Comparison of ENCODE assay signal across 9 mouse cellular contexts in the genomic region with DNA sequence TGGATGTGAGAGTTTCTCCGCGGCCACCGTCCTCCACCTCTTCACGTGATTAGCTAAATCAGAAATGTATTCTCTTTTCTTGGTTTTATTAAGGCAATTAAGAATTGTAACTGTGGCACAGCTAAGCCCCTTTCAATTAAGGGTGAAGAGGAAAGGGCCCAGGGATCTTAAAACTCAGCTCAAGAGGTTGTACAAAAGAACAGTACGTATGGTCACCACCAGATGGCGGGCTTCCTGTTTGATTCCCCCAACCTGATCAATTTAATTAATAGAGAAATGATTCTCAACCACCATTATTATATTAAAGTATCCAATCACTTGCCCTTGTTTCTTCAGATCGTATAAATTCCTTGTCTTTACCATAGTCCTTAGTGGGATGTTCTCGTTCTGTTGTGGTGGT. TPM values are rescaled to one million over a fixed set of nuclear protein-coding genes. Genes with fewer than 3 reads are reported as not detected.
DNase-seq lines count a peak whose midpoint lies in the region; ATAC-seq and TF ChIP-seq lines count a peak whose summit lies in the region.
"Had no signal": no experiment of that assay in that cellular context is flagged by ENCODE, and none has a peak within 500 bp of the region (broad histone marks: within the 10 kb centered on the region; RNA-seq: fewer than 3 reads in every experiment).

No protein-coding gene starts in this region.

- H3K9me3 ChIP-seq in forebrain, postnatal 0 days (ENCODE audit: low read length) = no peaks in the 10 kb centered on the region
- no peaks in the 10 kb centered on the region for H3K9me3 ChIP-seq in forebrain, embryonic 10.5 days
- no peaks in the 10 kb centered on the region for H3K9me3 ChIP-seq in neural tube, embryonic 15.5 days (replicated peaks)
- H3K9me3 ChIP-seq: limb, embryonic 12.5 days had no signal

- ATAC-seq in forebrain, postnatal 0 days = no peak
- ATAC-seq in neural tube, embryonic 15.5 days (ENCODE audit: low FRiP score) = no peak

- WGBS in forebrain, postnatal 0 days = 30% methylated on average over 8 of the region's 8 CpGs
- WGBS in forebrain, embryonic 10.5 days = 37% methylated on average over 8 of the region's 8 CpGs
- WGBS in neural tube, embryonic 15.5 days = 41% methylated on average over 8 of the region's 8 CpGs

- H3K27ac ChIP-seq in forebrain, postnatal 0 days (ENCODE audit: low read depth, low read length) = no peak overlapping the region
- H3K27ac ChIP-seq in forebrain, embryonic 10.5 days = no peak overlapping the region
- no peak overlapping the region for H3K27ac ChIP-seq in neural tube, embryonic 15.5 days (replicated peaks)
- H3K27ac ChIP-seq: limb, embryonic 12.5 days had no signal

- H3K4me3 ChIP-seq in forebrain, postnatal 0 days (ENCODE audit: low read depth, low read length) = no peak overlapping the region
- H3K4me3 ChIP-seq in forebrain, embryonic 10.5 days = no peak overlapping the region
- H3K4me3 ChIP-seq in neural tube, embryonic 15.5 days (replicated peaks) = no peak overlapping the region
- H3K4me3 ChIP-seq: limb, embryonic 12.5 days had no signal

- peak; percentile 73 for TF ChIP-seq CTCF in forebrain, postnatal 0 days (IDR thresholded peaks at IDR 0.05; ENCODE audit: low read depth)

- H3K9ac ChIP-seq in forebrain, postnatal 0 days = no peak overlapping the region
- no peak overlapping the region for H3K9ac ChIP-seq in neural tube, embryonic 15.5 days (replicated peaks)
- H3K9ac ChIP-seq: limb, embryonic 12.5 days had no signal

- no peaks in the 10 kb centered on the region for H3K27me3 ChIP-seq in forebrain, postnatal 0 days (ENCODE audit: insufficient read depth, low read length)
- peaks cover 24% of the 10 kb centered on the region for H3K27me3 ChIP-seq in forebrain, embryonic 10.5 days (ENCODE audit: poor library complexity, severe bottlenecking)
- H3K27me3 ChIP-seq in neural tube, embryonic 15.5 days (replicated peaks) = no peaks in the 10 kb centered on the region
- H3K27me3 ChIP-seq: limb, embryonic 12.5 days had no signal

- peak; percentile 62 for DNase-seq in forebrain, postnatal 0 days
- DNase-seq in forebrain, embryonic 10.5 days (ENCODE audit: extremely low spot score, low spot score) = no peak
- peak; percentile 38 for DNase-seq in lung, postnatal 10 days
- no peak for DNase-seq in lung, postnatal 25 days (ENCODE audit: low spot score)
- peak; percentile 59 for DNase-seq in ZHBTc4 (ENCODE audit: low read depth, low spot score)
- DNase-seq in naive thymus-derived CD4-positive, alpha-beta T cell, adult 2 months (ENCODE audit: low read depth) = peak; percentile 20
- DNase-seq in left cerebral cortex, adult 11 months (ENCODE audit: low spot score) = no peak

- no peaks in the 10 kb centered on the region for H3K36me3 ChIP-seq in forebrain, postnatal 0 days (ENCODE audit: insufficient read depth)
- no peaks in the 10 kb centered on the region for H3K36me3 ChIP-seq in forebrain, embryonic 10.5 days (replicated peaks)
- H3K36me3 ChIP-seq in neural tube, embryonic 15.5 days = no peaks in the 10 kb centered on the region
- H3K36me3 ChIP-seq: limb, embryonic 12.5 days had no signal

- H3K4me1 ChIP-seq in forebrain, postnatal 0 days (ENCODE audit: insufficient read depth) = peaks cover 15% of the 10 kb centered on the region; the same call in 1 of the 2 replicates
- H3K4me1 ChIP-seq in forebrain, embryonic 10.5 days = peaks cover 26% of the 10 kb centered on the region
- peaks cover 23% of the 10 kb centered on the region for H3K4me1 ChIP-seq in neural tube, embryonic 15.5 days

- no peak overlapping the region for H3K4me2 ChIP-seq in forebrain, postnatal 0 days (ENCODE audit: low read depth)
- H3K4me2 ChIP-seq in neural tube, embryonic 15.5 days = no peak overlapping the region
- H3K4me2 ChIP-seq: limb, embryonic 12.5 days had no signal

RNA-seq across cellular contexts. Expression of a gene that starts 36.7 kb away (rescaled TPM):
- total RNA-seq in forebrain, postnatal 0 days (2014; rRNA removed) = 93.0 and 96.3 TPM in 2 replicates
- 25.7 and 33.2 TPM in 2 replicates for polyA plus RNA-seq in forebrain, postnatal 0 days (2015; fragmentation: Nextera tagmentation; extraction: Ambion mirVana)
- polyA plus RNA-seq in forebrain, embryonic 10.5 days (2016; fragmentation: Nextera tagmentation; extraction: Ambion mirVana) = 13.6 and 15.6 TPM in 2 replicates
- polyA plus RNA-seq in neural tube, embryonic 15.5 days (2015; fragmentation: Nextera tagmentation; extraction: Ambion mirVana) = 25.7 and 28.2 TPM in 2 replicates

Comparison
In these comparisons a context has a peak if more than half of its experiments do, and no peak if none do; other contexts are left out.
1. DNase-seq: peak in forebrain, postnatal 0 days (single experiment), lung, postnatal 10 days (single experiment), ZHBTc4 (single experiment) and naive thymus-derived CD4-positive, alpha-beta T cell, adult 2 months (single experiment); none in forebrain, embryonic 10.5 days (single experiment), lung, postnatal 25 days (single experiment) and left cerebral cortex, adult 11 months (single experiment).